Comparison of ENCODE assay signal across 7 mouse cellular contexts in genomic region chr8:13105087-13105881, GRCm38 (mm10). TPM values are rescaled to one million over a fixed set of nuclear protein-coding genes. Genes with fewer than 3 reads are reported as not detected.
A peak's percentile ranks its signal among the peaks of the same experiment; 100 is the strongest.
DNase-seq lines count a peak whose midpoint lies in the region; ATAC-seq lines count a peak whose summit lies in the region.

Gene Pcid2, minus strand, starts transcription at chr8:13105459.
Gene Cul4a, plus strand, starts transcription at chr8:13105621.

- H3K27me3 ChIP-seq in embryonic facial prominence, embryonic 10.5 days (replicated peaks; ENCODE audit: low read depth, poor library complexity, severe bottlenecking): no peaks in the 10 kb centered on the region
- no peaks in the 10 kb centered on the region for H3K27me3 ChIP-seq in limb, embryonic 10.5 days (ENCODE audit: low read depth, poor library complexity, severe bottlenecking)
- no peaks in the 10 kb centered on the region for H3K27me3 ChIP-seq in midbrain, embryonic 13.5 days

- under 1% methylated on average over 87 of the region's 87 CpGs for WGBS in embryonic facial prominence, embryonic 10.5 days
- WGBS in limb, embryonic 10.5 days: under 1% methylated on average over 87 of the region's 87 CpGs
- under 1% methylated on average over 74 of the region's 87 CpGs for WGBS in midbrain, embryonic 13.5 days

- no peaks in the 10 kb centered on the region for H3K9me3 ChIP-seq in embryonic facial prominence, embryonic 10.5 days
- no peaks in the 10 kb centered on the region for H3K9me3 ChIP-seq in limb, embryonic 10.5 days (replicated peaks)
- H3K9me3 ChIP-seq in midbrain, embryonic 13.5 days: no peaks in the 10 kb centered on the region

- peaks cover 23% of the 10 kb centered on the region for H3K4me1 ChIP-seq in embryonic facial prominence, embryonic 10.5 days
- H3K4me1 ChIP-seq in limb, embryonic 10.5 days: peaks cover 28% of the 10 kb centered on the region
- H3K4me1 ChIP-seq in midbrain, embryonic 13.5 days (replicated peaks): peaks cover 30% of the 10 kb centered on the region

- H3K9ac ChIP-seq in midbrain, embryonic 13.5 days (replicated peaks): peak within 1 kb of the TSS; percentile 96

- DNase-seq in adrenal gland, postnatal 10 days: peak; percentile 97
- peak; percentile 98 for DNase-seq in embryonic facial prominence, embryonic 10.5 days (ENCODE audit: low spot score)
- DNase-seq in kidney, adult 11 months: peak; percentile 95
- DNase-seq in limb, embryonic 10.5 days (ENCODE audit: low spot score): peak; percentile 97
- DNase-seq in spleen, adult 12 weeks (ENCODE audit: low spot score): peak; percentile 99

- peaks cover 29% of the 10 kb centered on the region for H3K36me3 ChIP-seq in embryonic facial prominence, embryonic 10.5 days (replicated peaks)
- peaks cover 30% of the 10 kb centered on the region for H3K36me3 ChIP-seq in limb, embryonic 10.5 days
- H3K36me3 ChIP-seq in midbrain, embryonic 13.5 days: peaks cover 14% of the 10 kb centered on the region

- peak within 1 kb of the TSS; percentile 94 for H3K27ac ChIP-seq in embryonic facial prominence, embryonic 10.5 days (replicated peaks)
- peak within 1 kb of the TSS; percentile 94 for H3K27ac ChIP-seq in limb, embryonic 10.5 days
- peak within 1 kb of the TSS; percentile 94 for H3K27ac ChIP-seq in midbrain, embryonic 13.5 days

- peak within 1 kb of the TSS; percentile 86 for H3K4me2 ChIP-seq in midbrain, embryonic 13.5 days (replicated peaks)

- H3K4me3 ChIP-seq in embryonic facial prominence, embryonic 10.5 days: peak within 1 kb of the TSS; percentile 98
- H3K4me3 ChIP-seq in limb, embryonic 10.5 days: peak within 1 kb of the TSS; percentile 81
- peak within 1 kb of the TSS; percentile 97 for H3K4me3 ChIP-seq in midbrain, embryonic 13.5 days (replicated peaks)

- peak; percentile 87 for ATAC-seq in granulocyte monocyte progenitor cell, adult 5-6 weeks (replicated peaks; ENCODE audit: poor library complexity, severe bottlenecking)
- peak; percentile 94 for ATAC-seq in midbrain, embryonic 13.5 days

RNA-seq across cellular contexts. Expression of gene Pcid2, which starts in this region (rescaled TPM):
- 10 to 100 TPM; 17.9 to 21.0 TPM for total RNA-seq in adrenal gland, postnatal 10 days (2021)
- 57.8 and 59.2 TPM in 2 replicates for polyA plus RNA-seq in embryonic facial prominence, embryonic 10.5 days (2016; fragmentation: Nextera tagmentation; extraction: Ambion mirVana)
- 26.4 and 28.0 TPM in 2 replicates for total RNA-seq in granulocyte monocyte progenitor cell, adult 5-6 weeks (2014; fragmentation: Nextera tagmentation)
- 17.1 and 20.2 TPM in 2 replicates for total RNA-seq in granulocyte monocyte progenitor cell, adult 5-6 weeks (2017)
- 62.9 and 65.8 TPM in 2 replicates for polyA plus RNA-seq in limb, embryonic 10.5 days (2016; fragmentation: Nextera tagmentation; extraction: Ambion mirVana)
- polyA plus RNA-seq in midbrain, embryonic 13.5 days (2015; fragmentation: Nextera tagmentation; extraction: Ambion mirVana): 49.2 and 50.0 TPM in 2 replicates

RNA-seq across cellular contexts. Expression of gene Cul4a, which starts in this region (rescaled TPM):
- total RNA-seq in adrenal gland, postnatal 10 days (2021): 100 to 1,000 TPM in 1 of 2 experiments, 10 to 100 TPM in 1; 85.9 to 107 TPM
- 90.3 and 96.0 TPM in 2 replicates for polyA plus RNA-seq in embryonic facial prominence, embryonic 10.5 days (2016; fragmentation: Nextera tagmentation; extraction: Ambion mirVana)
- total RNA-seq in granulocyte monocyte progenitor cell, adult 5-6 weeks (2014; fragmentation: Nextera tagmentation): 69.2 and 91.5 TPM in 2 replicates
- 76.6 and 97.6 TPM in 2 replicates for total RNA-seq in granulocyte monocyte progenitor cell, adult 5-6 weeks (2017)
- polyA plus RNA-seq in limb, embryonic 10.5 days (2016; fragmentation: Nextera tagmentation; extraction: Ambion mirVana): 92.4 and 104 TPM in 2 replicates
- 69.6 and 76.1 TPM in 2 replicates for polyA plus RNA-seq in midbrain, embryonic 13.5 days (2015; fragmentation: Nextera tagmentation; extraction: Ambion mirVana)

Comparison
In these comparisons a context has a peak if more than half of its experiments do, and no peak if none do; other contexts are left out.
1. Peak in every context shown above with its lines: DNase-seq, ATAC-seq, H3K4me3 ChIP-seq and H3K27ac ChIP-seq.